Mouse (Mus musculus) forebrain, postnatal 0 days (tissue): ENCODE measurements around the gene Acacb. TPM values are rescaled to one million over a fixed set of nuclear protein-coding genes. Genes with fewer than 3 reads are reported as not detected.
A peak's percentile ranks its signal among the peaks of the same experiment; 100 is the strongest.

Source experiments
- ATAC-seq: fragments of 200-750 bp; cut with Nextera tagmentation; 2 replicates; pipeline ENCODE4 v1.8.0; 2017; ENCODE audit warnings: mild to moderate bottlenecking, moderate library complexity
- DNase-seq: peaks from one replicate; pipeline ENCODE4 v3.0.0-alpha.2; 2015
- H3K27ac ChIP-seq: fragments of 300-500 bp; sonication (generic); 2 replicates; pipeline ENCODE4 v1.5.1; 2014; ENCODE audit warnings: low read depth, mild to moderate bottlenecking, antibody characterized with exemption, low read length, moderate library complexity, mixed read lengths
- H3K27me3 ChIP-seq: fragments of 300-500 bp; sonication (generic); 2 replicates; pipeline ENCODE4 v1.6.1; 2014; ENCODE audit warnings: mild to moderate bottlenecking, low read length, mixed read lengths; ENCODE audit not compliant: insufficient read depth
- H3K36me3 ChIP-seq: fragments of 300-500 bp; sonication (generic); 2 replicates; pipeline ENCODE4 v1.6.1; 2014; ENCODE audit warnings: mild to moderate bottlenecking, moderate library complexity; ENCODE audit not compliant: insufficient read depth
- H3K4me1 ChIP-seq: fragments of 300-500 bp; sonication (generic); 2 replicates; pipeline ENCODE4 v1.6.1; 2014; ENCODE audit warnings: antibody characterized with exemption; ENCODE audit not compliant: insufficient read depth
- H3K4me2 ChIP-seq: fragments of 300-500 bp; sonication (generic); 2 replicates; pipeline ENCODE4 v1.6.1; 2014; ENCODE audit warnings: low read depth, mild to moderate bottlenecking, moderate library complexity
- H3K4me3 ChIP-seq: fragments of 300-500 bp; sonication (generic); 2 replicates; pipeline ENCODE4 v1.5.1; 2014; ENCODE audit warnings: low read depth, low read length, mixed read lengths
- H3K9ac ChIP-seq: fragments of 300-500 bp; sonication (generic); 2 replicates; pipeline ENCODE4 v1.6.1; 2014; ENCODE audit warnings: mild to moderate bottlenecking
- H3K9me3 ChIP-seq: fragments of 300-500 bp; sonication (generic); 2 replicates; pipeline ENCODE4 v1.6.1; 2016; ENCODE audit warnings: low read length
- CTCF ChIP-seq: sonication (generic); IDR thresholded peaks from 2 replicates; pipeline ENCODE4 v1.5.1; 2016; ENCODE audit warnings: antibody characterized with exemption, control low read depth, low read depth
- WGBS: fragments of 180-500 bp; shearing (Covaris S2); extraction: QIAGEN DNeasy Blood & Tissue Kit; methylation state at CpG from one replicate; pipeline ENCODE4 v1.1.7; 2014; 5-methylcytosine and 5-hydroxymethylcytosine counted together
- polyA plus RNA-seq: library from polyadenylated mRNA; unstranded; fragments of >200 nt; fragmentation: Nextera tagmentation; extraction: Ambion mirVana; gene quantifications from 2 replicates; pipeline ENCODE4 v1.2.1, GENCODE M21; 2015
- total RNA-seq: library from RNA; depleted of rRNA; stranded (reverse); fragments of >200 nt; gene quantifications from 2 replicates; pipeline ENCODE4 v1.2.3, GENCODE M21; 2014

Gene Acacb
- total and polyA plus RNA-seq, 2 experiments from 2014 or later, result 4.0 to 4.3 TPM

DNA sequence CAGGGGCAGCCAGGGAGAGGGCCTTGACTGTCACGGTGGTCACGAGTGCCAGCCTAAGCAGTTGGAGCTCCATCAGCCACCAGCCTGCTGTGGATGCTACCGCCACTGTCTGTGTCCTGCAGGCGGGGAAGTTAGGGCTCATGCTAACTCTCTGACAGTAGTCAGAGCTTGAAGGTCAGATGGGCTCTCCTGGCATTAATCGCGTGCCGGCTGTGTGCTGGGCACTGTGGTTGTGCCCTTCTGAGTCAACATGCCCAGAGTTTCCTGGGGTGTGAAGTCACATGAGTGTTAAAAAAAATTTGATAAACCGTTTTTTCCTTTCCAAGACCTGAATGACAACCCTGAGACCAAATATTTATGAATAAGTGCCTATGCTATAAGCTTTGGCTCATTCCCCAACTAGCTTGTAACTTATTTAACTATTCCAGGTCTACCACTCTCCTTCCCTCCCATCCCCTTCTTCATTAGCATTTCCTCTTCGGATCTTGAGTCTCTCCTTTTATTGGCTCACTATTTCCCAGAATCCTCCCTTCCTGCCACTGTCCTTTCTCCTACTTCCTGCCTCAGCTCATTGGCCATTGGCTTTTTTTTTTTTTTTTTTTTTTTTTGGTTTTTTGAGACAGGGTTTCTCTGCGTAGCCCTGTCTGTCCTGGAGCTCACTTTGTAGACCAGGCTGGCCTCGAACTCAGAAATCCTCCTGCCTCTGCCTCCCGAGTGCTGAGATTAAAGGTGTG, 6.2 kb downstream of the Acacb start:
- H3K4me3 ChIP-seq, result no peak overlapping the region
- no peaks in the 10 kb centered on the region for H3K36me3 ChIP-seq
- no peaks in the 10 kb centered on the region for H3K9me3 ChIP-seq
- WGBS, result 84% methylated on average over 12 of the region's 12 CpGs
- H3K9ac ChIP-seq, result no peak overlapping the region
- no peaks in the 10 kb centered on the region for H3K4me1 ChIP-seq
- no peak for TF ChIP-seq CTCF
- no peak overlapping the region for H3K27ac ChIP-seq
- H3K4me2 ChIP-seq, result no peak overlapping the region
- DNase-seq, result no peak
- ATAC-seq, result no peak
- H3K27me3 ChIP-seq, result no peaks in the 10 kb centered on the region

DNA sequence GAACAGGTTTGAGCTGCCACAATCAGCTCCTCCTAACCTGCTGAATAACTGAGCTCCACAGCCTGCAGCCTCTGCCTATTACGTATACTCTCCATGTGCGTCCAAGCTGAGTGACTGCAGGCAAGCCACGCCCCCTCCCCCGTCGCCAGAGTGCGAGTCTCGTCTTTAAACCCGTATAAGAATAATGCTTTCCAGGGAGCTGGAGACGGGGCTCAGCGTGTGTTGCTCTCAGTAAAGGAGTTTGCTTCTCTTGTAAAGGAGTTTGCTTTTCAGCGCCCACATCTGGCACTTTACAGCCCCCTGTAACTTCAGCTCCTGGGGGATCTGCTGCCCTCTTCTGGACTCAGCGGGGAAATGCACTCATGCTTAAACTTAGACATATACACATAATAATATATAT, 7.2 kb downstream of the Acacb start:
- H3K9ac ChIP-seq, result no peak overlapping the region
- no peaks in the 10 kb centered on the region for H3K27me3 ChIP-seq
- no peaks in the 10 kb centered on the region for H3K4me1 ChIP-seq
- H3K36me3 ChIP-seq, result no peaks in the 10 kb centered on the region
- peak; percentile 54 for DNase-seq
- TF ChIP-seq CTCF, result peak; percentile 63
- H3K9me3 ChIP-seq, result no peaks in the 10 kb centered on the region
- no peak overlapping the region for H3K27ac ChIP-seq
- peak overlapping the region; percentile 2; the same call in 1 of the 2 replicates for H3K4me3 ChIP-seq
- peak overlapping the region; percentile 25 for H3K4me2 ChIP-seq
- no peak for ATAC-seq
- 2% methylated on average over 12 of the region's 12 CpGs for WGBS

DNA sequence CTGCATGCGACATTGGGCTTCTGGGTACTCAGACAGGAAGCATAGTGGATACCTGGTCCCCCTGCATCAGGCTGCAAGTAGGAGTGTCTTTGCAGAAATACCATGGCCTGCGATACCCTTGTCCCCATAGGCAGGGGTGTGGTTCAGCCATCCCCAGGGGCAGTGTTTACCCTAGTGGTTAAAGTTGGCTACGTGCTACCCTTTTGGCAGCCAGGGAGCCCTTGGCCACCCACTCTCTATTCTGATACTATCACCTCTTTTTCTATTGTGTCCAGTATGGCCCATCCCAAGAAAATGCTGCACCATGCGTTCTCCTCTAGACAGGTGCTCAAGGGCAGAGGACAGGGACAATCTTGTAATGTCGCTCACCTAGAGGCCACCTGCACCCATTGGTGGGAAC, 8.4 kb downstream of the Acacb start:
- Histone ChIP-seq H3K4me1 (no peaks in the 10 kb centered on the region), H3K9me3 (no peaks in the 10 kb centered on the region), H3K27me3 (no peaks in the 10 kb centered on the region), H3K4me3 (no peak overlapping the region), H3K9ac (no peak overlapping the region), H3K4me2 (no peak overlapping the region), H3K36me3 (no peaks in the 10 kb centered on the region), H3K27ac (no peak overlapping the region)
- DNase-seq, result no peak
- WGBS, result 86% methylated on average over 5 of the region's 5 CpGs
- no peak for ATAC-seq
- TF ChIP-seq CTCF, result no peak

DNA sequence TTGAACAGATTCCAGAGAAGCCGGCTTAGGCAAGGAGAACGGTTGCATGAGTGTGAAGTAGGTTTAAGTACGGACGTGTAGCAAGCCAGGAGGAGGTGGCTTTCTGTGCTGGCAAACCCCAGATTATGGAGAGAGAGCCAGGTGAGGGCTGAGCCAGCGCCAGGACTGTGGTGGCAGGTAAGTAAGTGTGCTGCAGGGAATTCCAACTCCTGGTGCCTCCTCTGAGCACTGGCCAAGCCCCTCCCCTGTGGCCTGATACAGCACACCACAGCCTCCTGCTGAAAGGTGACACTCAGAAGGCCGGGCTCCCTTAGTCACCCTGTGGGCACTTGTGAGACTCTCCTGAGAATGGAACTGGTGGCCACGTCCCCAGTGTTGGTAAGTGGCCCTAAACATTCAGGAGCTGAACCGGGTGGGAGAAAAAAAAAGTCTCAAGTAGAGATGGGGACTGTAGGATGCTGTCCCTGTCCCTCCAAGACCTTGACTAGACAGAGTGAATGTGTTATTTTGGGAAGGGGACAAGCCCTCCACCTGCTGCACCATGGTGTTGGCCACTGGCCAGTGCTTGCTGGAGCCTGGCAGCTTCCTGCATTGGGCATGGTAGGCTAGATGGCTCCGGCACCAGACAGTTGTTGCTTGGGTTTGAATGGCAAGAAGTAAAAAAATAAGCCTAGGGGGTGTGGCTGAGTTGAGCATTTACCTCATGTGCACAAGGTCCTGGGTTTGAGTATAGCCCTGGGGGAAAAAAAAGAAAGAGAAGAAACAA, 9.0 kb downstream of the Acacb start:
- Histone ChIP-seq H3K27ac (no peak overlapping the region), H3K9me3 (no peaks in the 10 kb centered on the region), H3K36me3 (no peaks in the 10 kb centered on the region), H3K27me3 (no peaks in the 10 kb centered on the region), H3K9ac (no peak overlapping the region), H3K4me2 (no peak overlapping the region), H3K4me3 (no peak overlapping the region), H3K4me1 (no peaks in the 10 kb centered on the region)
- whole genome bisulfite sequencing, result 62% methylated on average over 9 of the region's 9 CpGs
- ATAC-seq, result no peak
- no peak for DNase-seq
- no peak for TF ChIP-seq CTCF

DNA sequence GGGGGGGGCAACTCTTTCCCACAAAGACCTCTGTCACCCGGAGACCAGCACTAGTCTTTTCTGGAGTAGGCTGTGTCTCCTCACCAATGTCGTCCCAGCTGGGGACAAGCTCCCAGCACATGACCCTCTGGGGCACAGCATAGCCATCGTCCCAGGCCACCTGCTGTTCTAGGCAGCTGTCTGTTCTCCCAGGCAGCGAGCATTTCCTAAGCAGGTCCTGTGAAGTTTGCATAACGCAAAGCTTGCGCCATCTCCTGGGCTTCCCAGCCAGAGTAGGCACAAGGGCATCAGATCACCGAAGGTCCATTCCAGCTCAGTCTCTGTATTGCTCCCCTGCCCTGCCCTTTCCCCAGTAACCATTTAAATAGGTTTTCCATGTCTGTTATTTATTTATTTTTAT, 10.9 kb downstream of the Acacb start:
- no peak overlapping the region for H3K9ac ChIP-seq
- DNase-seq (no peak), ATAC-seq (no peak)
- H3K27me3 ChIP-seq, result no peaks in the 10 kb centered on the region
- H3K4me2 ChIP-seq, result no peak overlapping the region
- H3K4me3 ChIP-seq, result no peak overlapping the region
- TF ChIP-seq CTCF, result no peak
- WGBS, result 63% methylated on average over 7 of the region's 7 CpGs
- no peaks in the 10 kb centered on the region for H3K9me3 ChIP-seq
- H3K36me3 ChIP-seq, result no peaks in the 10 kb centered on the region
- no peaks in the 10 kb centered on the region for H3K4me1 ChIP-seq
- no peak overlapping the region for H3K27ac ChIP-seq

DNA sequence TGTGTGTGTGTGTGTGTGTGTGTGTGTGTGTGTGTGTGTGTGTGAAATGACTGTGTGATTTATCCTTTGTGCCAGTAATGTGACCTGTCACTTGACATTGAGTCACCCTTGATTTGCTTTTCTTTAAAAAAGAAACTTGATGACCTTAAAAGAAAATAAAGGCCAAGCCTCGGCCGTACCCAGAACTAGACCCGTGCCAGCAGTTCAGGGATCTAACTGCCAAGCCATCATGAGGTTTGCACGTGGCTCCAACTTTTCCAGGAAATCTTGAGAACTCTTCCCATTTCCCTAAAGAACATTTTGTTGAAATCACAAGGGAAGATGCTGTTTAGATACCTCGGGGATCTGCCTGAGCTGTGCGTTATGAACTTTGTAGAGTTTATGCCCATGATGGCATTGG, 15.1 kb downstream of the Acacb start:
- Histone ChIP-seq H3K9ac (no peak overlapping the region), H3K27me3 (no peaks in the 10 kb centered on the region), H3K4me1 (no peaks in the 10 kb centered on the region), H3K9me3 (no peaks in the 10 kb centered on the region), H3K4me2 (no peak overlapping the region), H3K4me3 (no peak overlapping the region), H3K36me3 (no peaks in the 10 kb centered on the region), H3K27ac (no peak overlapping the region)
- WGBS, result 85% methylated on average over 6 of the region's 6 CpGs
- ATAC-seq (no peak), DNase-seq (no peak)
- TF ChIP-seq CTCF, result no peak

DNA sequence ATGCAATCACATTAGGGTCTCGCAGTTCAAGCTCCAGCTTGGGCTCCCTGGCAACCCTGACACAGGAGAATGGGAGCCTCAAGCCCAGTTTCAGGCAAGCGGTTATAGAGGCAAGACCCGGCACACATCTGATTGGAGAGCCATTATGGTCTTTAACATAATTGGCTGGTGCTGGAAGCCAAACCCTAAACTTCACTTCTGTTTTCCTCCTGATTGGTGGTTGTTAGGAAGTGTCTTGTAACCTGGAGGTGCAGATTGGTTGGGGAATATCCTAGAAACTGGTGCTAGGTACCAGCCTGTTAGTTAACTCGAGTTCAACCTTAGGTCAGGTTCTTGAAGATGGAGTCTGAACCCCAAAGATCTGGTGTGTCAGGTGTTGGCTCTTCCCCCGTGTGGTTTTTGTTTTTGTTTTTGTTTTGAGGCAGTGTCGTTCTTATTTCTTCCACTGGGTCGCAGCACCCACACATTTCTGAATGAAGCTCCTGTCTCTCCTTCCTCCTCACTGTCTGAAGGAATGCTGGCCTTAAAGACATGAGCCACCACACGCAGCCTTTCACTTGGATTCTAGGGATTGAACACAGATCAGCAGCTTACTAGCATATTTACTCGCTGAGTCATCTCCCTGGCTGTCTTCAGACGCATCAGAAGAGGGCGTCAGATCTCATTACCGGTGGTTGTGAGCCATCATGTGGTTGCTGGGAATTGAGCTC, 15.9 kb downstream of the Acacb start:
- peak; percentile 49 for TF ChIP-seq CTCF
- 55% methylated on average over 12 of the region's 12 CpGs for WGBS
- no peak overlapping the region for H3K27ac ChIP-seq
- H3K36me3 ChIP-seq, result no peaks in the 10 kb centered on the region
- H3K9ac ChIP-seq, result no peak overlapping the region
- H3K4me3 ChIP-seq, result no peak overlapping the region
- no peak overlapping the region for H3K4me2 ChIP-seq
- H3K9me3 ChIP-seq, result no peaks in the 10 kb centered on the region
- H3K4me1 ChIP-seq, result no peaks in the 10 kb centered on the region
- no peak for DNase-seq
- no peak for ATAC-seq
- H3K27me3 ChIP-seq, result no peaks in the 10 kb centered on the region
